Mouse (Mus musculus): ENCODE data around the gene Agap1.

DNA sequence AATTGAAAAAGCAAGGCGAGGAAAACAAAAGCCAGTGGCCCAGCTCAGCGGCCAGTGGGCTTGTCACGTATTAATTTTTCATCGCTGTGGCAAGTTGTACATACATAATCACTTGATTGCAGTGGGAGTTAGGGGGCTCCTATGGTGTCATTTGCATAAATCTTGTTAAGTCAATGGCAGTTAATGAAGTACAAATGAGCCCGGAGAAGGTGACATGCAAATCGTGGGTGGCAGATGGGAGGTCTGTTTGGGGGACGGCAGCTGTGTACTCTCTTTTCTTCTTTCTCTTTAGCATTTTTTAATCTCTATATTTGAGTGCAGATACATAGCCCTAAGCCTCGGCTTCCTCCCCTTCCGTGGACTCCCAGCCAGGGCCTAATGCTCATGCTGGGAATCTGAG, 220.1 kb downstream of the Agap1 start:
- TF ChIP-seq POLR2A (IDR thresholded peaks at IDR 0.05; ENCODE audit: extremely low read depth, insufficient read depth, low read length) (no peak), CTCF (IDR thresholded peaks at IDR 0.05; ENCODE audit: extremely low read depth, insufficient read depth, low read length) (no peak)

Measured in cortical plate, adult 2 months (tissue).